Mouse (Mus musculus) embryonic facial prominence, embryonic 12.5 days (tissue): ENCODE results near the gene Fdps. TPM values are rescaled to one million over a fixed set of nuclear protein-coding genes. Genes with fewer than 3 reads are reported as not detected.
A peak's percentile ranks its signal among the peaks of the same experiment; 100 is the strongest.

Source experiments
- ATAC-seq: fragments of 200-750 bp; cut with Nextera tagmentation; 2 replicates; pipeline ENCODE4 v1.8.0; 2017; ENCODE audit not compliant: insufficient number of reproducible peaks, insufficient read depth, low FRiP score, low TSS enrichment
- H3K27ac ChIP-seq: fragments of 300-500 bp; sonication (generic); 2 replicates; pipeline ENCODE4 v1.5.1; 2016; ENCODE audit warnings: mild to moderate bottlenecking
- H3K27me3 ChIP-seq: fragments of 300-500 bp; sonication (generic); 2 replicates; pipeline ENCODE4 v1.6.1; 2016; ENCODE audit warnings: mild to moderate bottlenecking, moderate library complexity
- H3K36me3 ChIP-seq: fragments of 300-500 bp; sonication (generic); 2 replicates; pipeline ENCODE4 v1.6.1; 2016; ENCODE audit warnings: mild to moderate bottlenecking
- H3K4me1 ChIP-seq: fragments of 300-500 bp; sonication (generic); 2 replicates; pipeline ENCODE4 v1.6.1; 2016
- H3K4me2 ChIP-seq: fragments of 300-500 bp; sonication (generic); replicated peaks from 2 replicates; pipeline ENCODE4 v1.6.1; 2016; ENCODE audit warnings: mild to moderate bottlenecking, moderate library complexity
- H3K4me3 ChIP-seq: fragments of 300-500 bp; sonication (generic); 2 replicates; pipeline ENCODE4 v1.5.1; 2016; ENCODE audit warnings: mild to moderate bottlenecking
- H3K9ac ChIP-seq: fragments of 300-500 bp; sonication (generic); 2 replicates; pipeline ENCODE4 v1.6.1; 2016; ENCODE audit warnings: mild to moderate bottlenecking, moderate library complexity
- H3K9me3 ChIP-seq: fragments of 300-500 bp; sonication (generic); 2 replicates; pipeline ENCODE4 v1.6.1; 2016; ENCODE audit warnings: mild to moderate bottlenecking, moderate library complexity
- WGBS: fragments of 180-500 bp; shearing (Covaris S2); methylation state at CpG from one replicate; pipeline ENCODE4 v1.1.7; 2016; 5-methylcytosine and 5-hydroxymethylcytosine counted together
- polyA plus RNA-seq: library from polyadenylated mRNA; unstranded; fragments of >200 nt; fragmentation: Nextera tagmentation; extraction: Ambion mirVana; gene quantifications from 2 replicates; pipeline ENCODE4 v1.2.1, GENCODE M21; 2016

The Fdps gene
- polyA plus RNA-seq, 1 experiment from 2014 or later: 258 TPM

GRCm38 (mm10) chr3:89101459-89101811, 324 bp downstream of the Fdps start:
- Histone ChIP-seq H3K4me2 (peak overlapping the region; percentile 92), H3K27me3 (no peaks in the 10 kb centered on the region), H3K27ac (peak overlapping the region; percentile 68; the same call in 1 of the 2 replicates), H3K4me3 (peak overlapping the region; percentile 76), H3K9ac (peak overlapping the region; percentile 72), H3K4me1 (peaks cover 22% of the 10 kb centered on the region), H3K36me3 (peaks cover 29% of the 10 kb centered on the region), H3K9me3 (no peaks in the 10 kb centered on the region)
- under 1% methylated on average over 19 of the region's 19 CpGs for WGBS
- peak; percentile 22; the same call in 1 of the 2 replicates for ATAC-seq

DNA sequence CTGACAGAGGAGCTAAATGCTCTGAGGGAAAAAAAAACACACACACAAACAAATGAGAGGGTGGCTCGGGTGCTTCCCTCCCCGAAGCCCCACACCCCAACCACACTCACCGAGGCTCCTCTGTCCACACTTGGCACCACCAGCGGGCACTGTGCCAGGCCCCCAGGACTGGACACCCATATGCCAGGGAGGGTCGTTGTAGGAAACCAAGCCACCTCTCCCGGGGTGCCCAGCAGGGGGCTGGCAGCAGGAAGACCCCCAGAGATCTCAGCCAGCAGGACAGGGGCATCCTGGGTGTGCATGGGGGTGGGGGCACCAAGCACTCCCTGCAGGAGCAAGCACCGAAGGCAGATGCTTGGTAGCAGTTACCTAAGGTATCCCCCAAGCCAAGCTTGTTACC, 948 bp downstream of the Fdps start, which contains the start of gene Gm43738:
Gene Gm43738 (minus strand): TSS at position 289 of the 400 bp plus-strand sequence.
- peak within 1 kb of the TSS; percentile 72 for H3K9ac ChIP-seq
- H3K4me1 ChIP-seq: peaks cover 22% of the 10 kb centered on the region
- WGBS: 48% methylated on average over 7 of the region's 7 CpGs
- H3K9me3 ChIP-seq: no peaks in the 10 kb centered on the region
- H3K27me3 ChIP-seq: no peaks in the 10 kb centered on the region
- peak within 1 kb of the TSS; percentile 68; the same call in 1 of the 2 replicates for H3K27ac ChIP-seq
- H3K36me3 ChIP-seq: peaks cover 35% of the 10 kb centered on the region
- no peak for ATAC-seq
- H3K4me3 ChIP-seq: peak within 1 kb of the TSS; percentile 76
- H3K4me2 ChIP-seq: peak within 1 kb of the TSS; percentile 92

- Histone ChIP-seq H3K4me1 (peaks cover 18% of the 10 kb centered on the region), H3K4me2 (no peak overlapping the region), H3K27me3 (peaks cover 15% of the 10 kb centered on the region), H3K36me3 (peaks cover 48% of the 10 kb centered on the region), H3K4me3 (no peak overlapping the region), H3K9me3 (no peaks in the 10 kb centered on the region), H3K27ac (no peak overlapping the region), H3K9ac (no peak overlapping the region)
- no peak for ATAC-seq
- 87% methylated on average over 10 of the region's 10 CpGs for WGBS
Measured at GRCm38 (mm10) chr3:89094021-89094420, 7.7 kb downstream of the Fdps start.

- 2% methylated on average over 18 of the region's 18 CpGs for WGBS
- peaks cover 23% of the 10 kb centered on the region for H3K4me1 ChIP-seq
- H3K36me3 ChIP-seq: peaks cover 47% of the 10 kb centered on the region
- no peak within 1 kb of the TSS; the same call in 1 of the 2 replicates for H3K27ac ChIP-seq
- ATAC-seq: 0 out of 2 replicates have a peak, but pooled peaks have one; percentile 24
- H3K4me2 ChIP-seq: peak within 1 kb of the TSS; percentile 100
- no peaks in the 10 kb centered on the region for H3K9me3 ChIP-seq
- peak within 1 kb of the TSS; percentile 65 for H3K4me3 ChIP-seq
- H3K9ac ChIP-seq: peak within 1 kb of the TSS; percentile 72
- H3K27me3 ChIP-seq: peaks cover 20% of the 10 kb centered on the region
Measured at GRCm38 (mm10) chr3:89093175-89093574, 8.6 kb downstream of the Fdps start, which contains the start of gene Rusc1. Gene Rusc1, minus strand, starts transcription at chr3:89093311.

DNA sequence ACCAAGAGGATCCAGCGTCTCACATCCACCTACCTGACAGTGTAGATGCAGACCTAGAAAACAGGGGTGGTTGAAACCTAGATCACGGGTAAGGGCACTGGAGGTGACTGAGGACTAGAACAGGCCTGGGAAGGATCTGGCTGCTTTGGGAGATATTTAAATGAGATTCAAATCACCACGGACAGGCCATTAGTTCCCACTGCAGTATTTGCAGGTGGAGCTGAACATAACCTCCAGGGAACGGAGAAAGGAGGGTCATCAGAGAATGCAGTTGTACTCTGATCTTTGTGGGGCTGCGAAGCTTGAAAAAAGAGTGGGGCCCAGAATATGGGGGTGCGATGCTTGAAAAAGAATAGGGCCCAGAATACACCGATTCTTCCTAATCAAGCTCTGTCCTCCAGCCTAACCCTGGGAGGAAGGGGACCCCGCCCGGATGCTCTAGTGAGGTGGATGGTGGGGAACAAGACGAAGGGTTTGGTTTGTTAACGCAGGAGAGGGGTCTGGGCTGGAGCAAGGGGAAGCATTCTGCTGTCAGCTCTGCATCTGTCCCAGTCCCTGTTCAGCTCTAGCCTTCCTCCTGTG, 9.2 kb downstream of the Fdps start:
- Histone ChIP-seq H3K9ac (peak overlapping the region; percentile 72), H3K4me1 (peaks cover 29% of the 10 kb centered on the region), H3K27ac (no peak overlapping the region; the same call in 1 of the 2 replicates), H3K36me3 (peaks cover 43% of the 10 kb centered on the region), H3K27me3 (peaks cover 23% of the 10 kb centered on the region), H3K4me3 (peak overlapping the region; percentile 65), H3K4me2 (peak overlapping the region; percentile 100), H3K9me3 (no peaks in the 10 kb centered on the region)
- 18% methylated on average over 11 of the region's 11 CpGs for WGBS
- no peak for ATAC-seq

- WGBS: 7% methylated on average over 20 of the region's 20 CpGs
- H3K4me1 ChIP-seq: peaks cover 31% of the 10 kb centered on the region
- peak overlapping the region; percentile 65 for H3K4me3 ChIP-seq
- peaks cover 39% of the 10 kb centered on the region for H3K36me3 ChIP-seq
- H3K9me3 ChIP-seq: no peaks in the 10 kb centered on the region
- no peak overlapping the region for H3K27ac ChIP-seq
- H3K27me3 ChIP-seq: peaks cover 23% of the 10 kb centered on the region
- peak overlapping the region; percentile 72; the same call in 1 of the 2 replicates for H3K9ac ChIP-seq
- no peak for ATAC-seq
- H3K4me2 ChIP-seq: peak overlapping the region; percentile 100
Measured at GRCm38 (mm10) chr3:89091811-89092508, 9.8 kb downstream of the Fdps start.

- ATAC-seq: peak; percentile 67
- under 1% methylated on average over 70 of the region's 74 CpGs for WGBS
- H3K9me3 ChIP-seq: no peaks in the 10 kb centered on the region
- H3K36me3 ChIP-seq: peaks cover 29% of the 10 kb centered on the region
- H3K27ac ChIP-seq: peak overlapping the region; percentile 78
- peaks cover 35% of the 10 kb centered on the region for H3K4me1 ChIP-seq
- H3K9ac ChIP-seq: peak overlapping the region; percentile 72
- H3K4me3 ChIP-seq: peak overlapping the region; percentile 65
- peaks cover 23% of the 10 kb centered on the region for H3K27me3 ChIP-seq
- peak overlapping the region; percentile 100 for H3K4me2 ChIP-seq
Measured at GRCm38 (mm10) chr3:89090694-89091655, 10.8 kb downstream of the Fdps start.

DNA sequence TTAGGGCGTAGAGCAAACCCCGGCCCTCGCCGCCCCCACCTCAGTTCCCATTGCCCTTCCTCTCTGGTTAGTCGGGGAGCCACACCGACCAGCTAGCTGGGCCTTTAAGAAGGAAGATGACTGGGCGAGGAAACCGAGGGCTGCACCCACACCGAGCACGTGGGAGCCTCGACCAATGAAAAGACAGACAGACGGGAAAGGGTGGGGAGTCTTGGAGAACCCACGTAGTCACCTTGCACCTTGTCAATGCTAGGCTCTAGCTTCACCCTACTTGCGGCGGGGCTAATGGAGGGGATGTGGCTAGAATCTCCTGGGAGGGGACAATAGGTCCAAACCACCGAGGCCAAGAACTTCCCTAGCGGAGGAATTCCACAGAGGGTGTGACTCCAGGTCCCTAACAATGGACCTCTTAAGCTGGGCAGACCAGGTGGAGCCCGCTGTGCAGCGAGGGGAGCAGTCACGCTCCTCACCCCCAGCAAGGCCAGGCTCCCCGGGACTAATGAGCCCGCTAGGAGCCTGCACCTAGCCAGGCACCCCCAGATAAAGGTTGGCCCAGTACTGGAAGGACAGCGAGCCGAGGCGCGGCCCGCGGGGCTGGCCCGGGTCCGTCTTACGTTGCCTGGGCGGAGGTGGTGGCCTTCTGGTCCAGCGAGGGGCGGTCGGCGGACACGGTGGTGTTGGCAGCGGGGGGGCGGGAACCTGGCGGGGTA, 11.7 kb downstream of the Fdps start:
- H3K9ac ChIP-seq: peak overlapping the region; percentile 72
- H3K4me1 ChIP-seq: peaks cover 35% of the 10 kb centered on the region
- peaks cover 23% of the 10 kb centered on the region for H3K27me3 ChIP-seq
- peak overlapping the region; percentile 65 for H3K4me3 ChIP-seq
- under 1% methylated on average over 40 of the region's 40 CpGs for WGBS
- H3K36me3 ChIP-seq: peaks cover 20% of the 10 kb centered on the region
- H3K27ac ChIP-seq: peak overlapping the region; percentile 78
- peak; percentile 55; the same call in 1 of the 2 replicates for ATAC-seq
- H3K9me3 ChIP-seq: no peaks in the 10 kb centered on the region
- H3K4me2 ChIP-seq: peak overlapping the region; percentile 100

GRCm38 (mm10) chr3:89088974-89089373, 12.8 kb downstream of the Fdps start:
- peaks cover 17% of the 10 kb centered on the region for H3K36me3 ChIP-seq
- H3K9ac ChIP-seq: 0 out of 2 replicates have a peak overlapping the region, but pooled peaks have one; percentile 72
- H3K27ac ChIP-seq: no peak overlapping the region
- H3K4me3 ChIP-seq: peak overlapping the region; percentile 65
- H3K4me1 ChIP-seq: peaks cover 35% of the 10 kb centered on the region
- no peak for ATAC-seq
- H3K4me2 ChIP-seq: peak overlapping the region; percentile 100
- no peaks in the 10 kb centered on the region for H3K9me3 ChIP-seq
- H3K27me3 ChIP-seq: peaks cover 23% of the 10 kb centered on the region
- 60% methylated on average over 14 of the region's 14 CpGs for WGBS

DNA sequence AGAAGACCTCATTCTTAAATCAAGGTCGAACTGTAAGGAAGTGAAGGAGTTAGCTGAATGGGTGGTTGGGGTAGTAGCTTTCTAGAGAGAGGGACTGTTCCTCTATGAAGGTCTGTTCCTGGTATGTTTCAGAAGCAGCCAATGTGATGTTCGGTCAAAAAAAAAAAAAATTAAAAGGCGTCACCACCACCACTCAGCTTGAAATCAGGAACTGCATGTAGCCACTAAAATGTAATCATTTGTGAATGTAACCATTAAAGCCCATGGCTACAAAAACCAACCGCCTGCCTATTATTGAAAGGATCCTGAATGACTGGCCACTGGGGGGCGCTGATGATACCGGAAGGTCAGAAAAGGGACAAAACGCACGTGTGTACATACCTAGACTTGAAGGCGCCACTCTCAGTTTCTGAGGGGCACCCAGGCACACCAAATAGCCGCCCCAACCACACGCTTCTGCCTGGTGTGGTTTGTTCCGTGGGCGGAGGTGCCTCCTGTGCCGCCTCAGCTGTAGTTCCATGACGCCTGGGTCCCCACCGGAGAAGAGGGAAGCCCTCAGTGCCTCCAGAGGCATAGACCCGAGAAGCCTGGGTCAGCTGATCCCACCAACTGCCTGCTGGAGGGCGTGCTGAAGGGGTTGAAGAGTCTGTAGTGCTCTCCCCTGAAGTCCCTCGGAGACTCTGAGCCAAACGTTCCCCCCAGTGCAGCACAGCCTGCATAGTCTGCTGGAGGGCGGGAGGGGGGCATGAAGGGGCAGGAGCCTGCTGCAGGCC, 14.2 kb downstream of the Fdps start:
- no peak for ATAC-seq
- 0 out of 2 replicates have a peak overlapping the region, but pooled peaks have one; percentile 30 for H3K9ac ChIP-seq
- peaks cover 20% of the 10 kb centered on the region for H3K27me3 ChIP-seq
- H3K9me3 ChIP-seq: no peaks in the 10 kb centered on the region
- WGBS: 25% methylated on average over 21 of the region's 21 CpGs
- H3K4me2 ChIP-seq: peak overlapping the region; percentile 37
- peaks cover 17% of the 10 kb centered on the region for H3K36me3 ChIP-seq
- no peak overlapping the region for H3K27ac ChIP-seq
- H3K4me1 ChIP-seq: peaks cover 31% of the 10 kb centered on the region
- H3K4me3 ChIP-seq: 0 out of 2 replicates have a peak overlapping the region, but pooled peaks have one; percentile 6
